Mouse (Mus musculus): Measurements from ENCODE around the gene Pif1.

DNA sequence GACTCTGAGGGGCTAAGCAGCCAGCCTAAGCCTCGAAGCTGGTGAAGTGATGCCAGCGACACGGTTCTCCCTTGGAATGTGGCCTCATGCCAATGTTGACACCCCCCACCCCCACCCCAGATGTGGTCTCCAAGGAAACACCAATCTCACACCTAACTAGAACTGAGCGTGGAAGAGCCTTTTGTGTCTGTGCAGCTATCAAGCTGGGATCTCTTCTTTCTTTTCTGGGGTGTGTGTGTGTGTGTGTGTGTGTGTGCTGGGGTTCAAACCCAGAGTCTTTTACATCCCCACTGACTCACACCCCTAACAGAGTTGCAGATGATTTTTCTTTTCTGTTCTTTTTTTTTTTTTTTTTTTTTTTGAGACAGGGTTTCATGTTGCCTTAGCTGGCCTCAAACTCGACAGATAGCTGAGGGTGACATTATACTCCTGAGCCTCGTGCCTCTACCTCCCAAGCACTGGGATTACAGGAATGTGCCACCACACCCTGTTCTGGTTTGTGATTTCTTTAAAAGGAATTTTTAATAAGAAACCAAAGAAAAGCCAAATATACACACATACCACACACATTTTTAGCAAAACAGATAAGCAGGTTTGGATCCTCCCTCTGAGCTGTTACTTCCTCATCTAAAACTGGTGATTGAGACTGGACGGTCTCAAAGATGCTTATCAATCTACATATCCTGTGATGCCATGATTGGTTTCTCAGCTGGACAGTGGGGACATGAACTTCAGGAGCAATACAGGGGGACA is 36.7 kb upstream of the Pif1 start:
- TF ChIP-seq GATA1 (IDR thresholded peaks at IDR 0.05; ENCODE audit: borderline replicate concordance, low read length) (no peak), FLI1 (IDR thresholded peaks at IDR 0.05; ENCODE audit: low read length) (no peak)

All from megakaryocyte, embryonic 14.5 days (primary cell).